Mouse (Mus musculus): ENCODE results near the gene Ifi47. TPM values are rescaled to one million over a fixed set of nuclear protein-coding genes. Genes with fewer than 3 reads are reported as not detected.

Ifi47 gene
- total RNA-seq, 2 experiments from 2014 or later = 32.6 to 33.1 TPM

DNA sequence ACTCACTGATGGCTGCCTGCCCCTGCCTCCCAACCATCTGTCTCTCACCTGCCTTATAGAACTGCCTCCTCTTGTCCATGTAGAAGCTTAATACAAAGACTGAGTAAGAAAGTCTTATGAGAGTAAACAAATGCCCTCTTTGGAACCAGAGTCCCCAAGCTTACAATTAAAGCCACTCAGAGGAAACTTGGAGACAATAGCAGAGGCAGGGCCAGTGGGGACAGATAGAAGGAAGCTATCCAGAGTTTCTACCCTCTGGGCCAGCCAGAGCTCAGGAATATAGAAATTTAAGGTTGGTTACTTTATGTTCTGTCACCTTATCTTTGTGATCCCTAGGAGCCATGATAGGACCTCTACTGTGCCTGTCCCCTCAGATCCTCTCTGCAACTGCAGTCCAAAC, 38.4 kb downstream of the Ifi47 start, which contains the start of gene Olfr1396:
Gene Olfr1396 (minus strand): TSS at position 101 of the 400 bp plus-strand sequence.
- ATAC-seq (replicated peaks; ENCODE audit: low FRiP score, low TSS enrichment, poor library complexity, severe bottlenecking) = no peak

DNA sequence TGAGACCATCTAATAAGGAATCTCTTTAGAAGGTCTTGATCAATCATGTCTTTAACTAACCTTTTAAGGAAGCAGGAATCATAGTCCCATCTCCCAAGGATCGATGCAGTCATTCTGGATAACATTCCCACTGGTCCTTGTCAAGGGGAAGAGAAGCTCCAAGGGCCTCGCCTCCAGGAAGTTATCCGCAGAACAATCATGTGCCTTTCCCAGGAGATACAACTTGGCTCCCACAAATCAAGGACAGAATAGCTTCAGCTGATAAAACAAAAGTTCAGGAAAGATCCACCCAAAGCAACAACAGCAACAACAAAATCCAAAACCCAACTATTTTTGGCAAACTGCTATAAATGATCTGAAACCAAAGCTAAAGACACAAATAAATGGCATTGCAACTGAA, 43.2 kb downstream of the Ifi47 start:
- ATAC-seq (replicated peaks; ENCODE audit: low FRiP score, low TSS enrichment, poor library complexity, severe bottlenecking) = no peak

DNA sequence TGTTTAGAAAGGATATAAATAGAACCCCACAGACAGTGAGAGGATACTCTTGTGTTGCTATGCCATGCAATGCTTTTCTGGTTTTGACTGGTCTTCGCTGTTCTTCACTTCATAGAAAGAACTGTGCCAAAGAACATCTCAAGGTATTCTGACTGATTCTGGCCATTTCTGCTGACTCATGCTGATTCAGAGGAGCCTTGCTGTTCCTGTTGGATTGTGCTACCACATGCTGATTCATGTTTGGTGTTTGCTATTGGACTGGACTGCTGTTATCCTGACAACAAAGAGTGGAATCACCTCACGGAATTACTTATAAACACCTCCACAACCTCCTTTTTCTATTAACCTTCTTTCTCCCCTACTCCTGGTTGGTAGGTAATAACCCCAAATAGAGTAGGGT, 47.8 kb downstream of the Ifi47 start:
- ATAC-seq (replicated peaks; ENCODE audit: low FRiP score, low TSS enrichment, poor library complexity, severe bottlenecking) = no peak

DNA sequence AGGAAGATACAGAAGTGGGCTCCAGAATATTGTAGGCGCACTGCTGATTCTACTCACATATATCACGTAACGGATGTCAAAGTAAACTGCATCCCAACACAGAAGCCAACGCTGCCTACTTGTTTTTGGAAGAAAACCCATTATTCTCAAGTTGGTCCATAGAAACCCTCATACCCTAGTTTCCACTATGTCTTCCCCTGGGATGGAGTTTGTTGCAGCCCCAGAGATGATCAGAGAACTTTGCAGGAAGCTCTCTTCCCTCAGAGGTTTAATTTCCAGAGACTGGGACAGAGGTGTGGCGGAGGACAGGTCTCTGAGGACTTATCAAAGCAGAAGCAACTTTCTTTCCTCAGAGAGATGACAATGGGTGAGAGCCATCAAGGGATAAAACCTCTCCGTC, 65.6 kb downstream of the Ifi47 start, which contains the start of gene Olfr1395:
Gene Olfr1395 (plus strand): TSS at position 301 of the 400 bp plus-strand sequence.
- ATAC-seq (replicated peaks; ENCODE audit: low FRiP score, low TSS enrichment, poor library complexity, severe bottlenecking) = no peak

Other genes starting within 250 kb of the Ifi47 start
- gene Gm12184, start 249.9 kb upstream of the Ifi47 start, total RNA-seq (2014; fragmentation: Nextera tagmentation) = 10.6 and 12.0 TPM in 2 replicates
- 6.7 and 9.1 TPM in 2 replicates for gene Gm12184, start 249.9 kb upstream of the Ifi47 start, total RNA-seq (2017)
- gene Irgm1, start 204.9 kb upstream of the Ifi47 start, total RNA-seq (2014; fragmentation: Nextera tagmentation) = 37.4 and 43.3 TPM in 2 replicates
- gene Irgm1, start 204.9 kb upstream of the Ifi47 start, total RNA-seq (2017) = 53.9 and 61.5 TPM in 2 replicates
- gene Gm5431, start 174.4 kb upstream of the Ifi47 start, total RNA-seq (2014; fragmentation: Nextera tagmentation) = not detected in 2 replicates
- not detected in 2 replicates for gene Gm5431, start 174.4 kb upstream of the Ifi47 start, total RNA-seq (2017)
- gene Psme2b, start 130.4 kb upstream of the Ifi47 start, total RNA-seq (2014; fragmentation: Nextera tagmentation) = 4.3 and 12.2 TPM in 2 replicates
- gene Psme2b, start 130.4 kb upstream of the Ifi47 start, total RNA-seq (2017) = 23.3 and 33.0 TPM in 2 replicates
- 0.25 and 0.70 TPM in 2 replicates for gene Olfr56, start 97.7 kb upstream of the Ifi47 start, total RNA-seq (2014; fragmentation: Nextera tagmentation)
- 0.38 and 2.4 TPM in 2 replicates for gene Olfr56, start 97.7 kb upstream of the Ifi47 start, total RNA-seq (2017)
- gene 9930111J21Rik1, start 97.2 kb upstream of the Ifi47 start, total RNA-seq (2014; fragmentation: Nextera tagmentation) = 0.33 and 1.4 TPM in 2 replicates
- gene 9930111J21Rik1, start 97.2 kb upstream of the Ifi47 start, total RNA-seq (2017) = 1.7 TPM in 1 of 2 replicates, not detected in the other
- gene Gm12185, start 84.4 kb upstream of the Ifi47 start, total RNA-seq (2014; fragmentation: Nextera tagmentation) = 0.04 TPM in 1 of 2 replicates, not detected in the other
- gene Gm12185, start 84.4 kb upstream of the Ifi47 start, total RNA-seq (2017) = 26.5 and 30.5 TPM in 2 replicates
- gene Tgtp1, start 82.4 kb upstream of the Ifi47 start, total RNA-seq (2014; fragmentation: Nextera tagmentation) = 0.17 and 0.81 TPM in 2 replicates
- 5.9 and 15.5 TPM in 2 replicates for gene Tgtp1, start 82.4 kb upstream of the Ifi47 start, total RNA-seq (2017)
- 1.5 and 3.2 TPM in 2 replicates for gene 9930111J21Rik2, start 25.3 kb upstream of the Ifi47 start, total RNA-seq (2014; fragmentation: Nextera tagmentation)
- 3.8 and 4.5 TPM in 2 replicates for gene 9930111J21Rik2, start 25.3 kb upstream of the Ifi47 start, total RNA-seq (2017)
- gene Tgtp2, start 12.4 kb upstream of the Ifi47 start, total RNA-seq (2014; fragmentation: Nextera tagmentation) = 29.8 and 46.3 TPM in 2 replicates
- 234 and 352 TPM in 2 replicates for gene Tgtp2, start 12.4 kb upstream of the Ifi47 start, total RNA-seq (2017)
- not detected in 2 replicates for gene Olfr1396, start 38.3 kb downstream of the Ifi47 start, total RNA-seq (2014; fragmentation: Nextera tagmentation)
- gene Olfr1396, start 38.3 kb downstream of the Ifi47 start, total RNA-seq (2017) = not detected in 2 replicates
- not detected in 2 replicates for gene Olfr1395, start 65.7 kb downstream of the Ifi47 start, total RNA-seq (2014; fragmentation: Nextera tagmentation)
- gene Olfr1395, start 65.7 kb downstream of the Ifi47 start, total RNA-seq (2017) = not detected in 2 replicates
- gene Olfr1394, start 77.8 kb downstream of the Ifi47 start, total RNA-seq (2014; fragmentation: Nextera tagmentation) = not detected in 2 replicates
- not detected in 2 replicates for gene Olfr1394, start 77.8 kb downstream of the Ifi47 start, total RNA-seq (2017)
- 0.72 and 2.4 TPM in 2 replicates for gene Btnl9, start 110.6 kb downstream of the Ifi47 start, total RNA-seq (2014; fragmentation: Nextera tagmentation)
- gene Btnl9, start 110.6 kb downstream of the Ifi47 start, total RNA-seq (2017) = 1.8 and 5.6 TPM in 2 replicates
- 56.5 and 67.6 TPM in 2 replicates for gene Zfp62, start 126.7 kb downstream of the Ifi47 start, total RNA-seq (2014; fragmentation: Nextera tagmentation)
- 102 and 160 TPM in 2 replicates for gene Zfp62, start 126.7 kb downstream of the Ifi47 start, total RNA-seq (2017)
- 47.4 and 53.5 TPM in 2 replicates for gene Mgat1, start 167.6 kb downstream of the Ifi47 start, total RNA-seq (2014; fragmentation: Nextera tagmentation)
- 28.1 and 34.2 TPM in 2 replicates for gene Mgat1, start 167.6 kb downstream of the Ifi47 start, total RNA-seq (2017)
- gene Olfr1393, start 201.7 kb downstream of the Ifi47 start, total RNA-seq (2014; fragmentation: Nextera tagmentation) = not detected in 2 replicates
- not detected in 2 replicates for gene Olfr1393, start 201.7 kb downstream of the Ifi47 start, total RNA-seq (2017)
- gene Olfr1392, start 208.7 kb downstream of the Ifi47 start, total RNA-seq (2014; fragmentation: Nextera tagmentation) = not detected in 2 replicates
- not detected in 2 replicates for gene Olfr1392, start 208.7 kb downstream of the Ifi47 start, total RNA-seq (2017)
- gene Olfr10, start 228.2 kb downstream of the Ifi47 start, total RNA-seq (2014; fragmentation: Nextera tagmentation) = not detected in 2 replicates
- gene Olfr10, start 228.2 kb downstream of the Ifi47 start, total RNA-seq (2017) = not detected in 2 replicates
- gene Olfr1391, start 246.2 kb downstream of the Ifi47 start, total RNA-seq (2014; fragmentation: Nextera tagmentation) = not detected in 2 replicates
- gene Olfr1391, start 246.2 kb downstream of the Ifi47 start, total RNA-seq (2017) = not detected in 2 replicates

All from megakaryocyte-erythroid progenitor cell, adult 5-6 weeks (primary cell).